Mouse (Mus musculus): ENCODE results near the gene Apc2. TPM values are rescaled to one million over a fixed set of nuclear protein-coding genes. Genes with fewer than 3 reads are reported as not detected.

Gene Apc2
- polyA plus RNA-seq, 1 experiment from 2014 or later, result 4.5 TPM

DNA sequence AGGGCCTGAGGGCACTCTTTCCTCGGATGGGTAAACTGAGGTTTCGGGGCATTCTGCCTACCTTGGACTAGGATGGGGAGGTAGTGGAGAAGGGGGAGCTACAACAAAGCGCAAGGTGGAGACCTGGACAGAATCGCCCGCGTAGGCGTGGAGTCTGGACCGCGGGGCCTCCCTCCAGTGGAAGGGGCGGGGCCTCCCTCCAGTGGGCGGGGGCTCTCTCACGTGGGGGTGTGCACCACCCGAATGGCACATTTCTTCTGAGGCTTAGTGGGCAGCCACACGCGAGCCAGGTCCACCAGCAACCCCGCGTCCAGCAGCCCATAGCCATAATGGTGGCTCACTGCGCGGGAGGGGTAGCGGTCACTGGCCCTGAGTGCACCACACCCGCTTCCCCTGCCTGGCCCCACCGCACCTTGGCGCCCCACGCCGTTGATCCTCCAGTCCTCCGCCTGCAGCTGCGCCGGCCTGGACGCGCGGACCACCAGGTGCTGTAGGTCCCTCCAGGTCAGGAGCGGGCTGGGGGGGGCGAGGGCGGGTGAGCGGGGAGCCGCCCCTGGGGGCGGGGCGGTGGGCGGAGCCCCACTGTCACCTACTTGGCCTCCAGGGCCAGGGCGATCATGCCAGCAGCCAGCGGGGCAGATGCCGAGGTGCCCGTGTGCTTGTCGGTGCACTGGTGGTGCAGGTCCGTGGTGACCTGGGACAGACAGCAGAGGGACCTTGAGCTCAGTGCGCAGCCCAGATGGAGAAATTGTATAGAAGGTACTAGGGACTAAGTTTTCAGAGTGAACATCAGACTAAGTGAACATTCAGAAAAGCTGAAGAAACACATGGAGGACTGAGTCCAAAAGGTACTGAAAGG is 27.7 kb downstream of the Apc2 start:
- H3K9me3 ChIP-seq (ENCODE audit: control insufficient read depth, low read length), result no peaks in the 10 kb centered on the region
- WGBS, result 2% methylated on average over 46 of the region's 46 CpGs
- H3K4me2 ChIP-seq (ENCODE audit: low read depth, severe bottlenecking), result peak overlapping the region; percentile 89
- H3K9ac ChIP-seq (ENCODE audit: low read length), result peak overlapping the region; percentile 4
- no peaks in the 10 kb centered on the region; the same call in 1 of the 2 replicates for H3K36me3 ChIP-seq (ENCODE audit: control insufficient read depth, insufficient read depth, low read length)
- DNase-seq (ENCODE audit: low spot score) (peak; percentile 67), ATAC-seq (ENCODE audit: insufficient number of reproducible peaks, low FRiP score, low TSS enrichment, low read depth) (peak; percentile 28; the same call in 1 of the 2 replicates)
- no peaks in the 10 kb centered on the region; the same call in 1 of the 2 replicates for H3K27me3 ChIP-seq (ENCODE audit: control insufficient read depth, insufficient read depth, low read length)
- no peak overlapping the region for H3K27ac ChIP-seq (replicated peaks; ENCODE audit: low read depth, low read length)
- H3K4me3 ChIP-seq (ENCODE audit: low read depth, low read length), result peak overlapping the region; percentile 51
- H3K4me1 ChIP-seq (ENCODE audit: control insufficient read depth, insufficient read depth, low read length), result peaks cover 13% of the 10 kb centered on the region

DNA sequence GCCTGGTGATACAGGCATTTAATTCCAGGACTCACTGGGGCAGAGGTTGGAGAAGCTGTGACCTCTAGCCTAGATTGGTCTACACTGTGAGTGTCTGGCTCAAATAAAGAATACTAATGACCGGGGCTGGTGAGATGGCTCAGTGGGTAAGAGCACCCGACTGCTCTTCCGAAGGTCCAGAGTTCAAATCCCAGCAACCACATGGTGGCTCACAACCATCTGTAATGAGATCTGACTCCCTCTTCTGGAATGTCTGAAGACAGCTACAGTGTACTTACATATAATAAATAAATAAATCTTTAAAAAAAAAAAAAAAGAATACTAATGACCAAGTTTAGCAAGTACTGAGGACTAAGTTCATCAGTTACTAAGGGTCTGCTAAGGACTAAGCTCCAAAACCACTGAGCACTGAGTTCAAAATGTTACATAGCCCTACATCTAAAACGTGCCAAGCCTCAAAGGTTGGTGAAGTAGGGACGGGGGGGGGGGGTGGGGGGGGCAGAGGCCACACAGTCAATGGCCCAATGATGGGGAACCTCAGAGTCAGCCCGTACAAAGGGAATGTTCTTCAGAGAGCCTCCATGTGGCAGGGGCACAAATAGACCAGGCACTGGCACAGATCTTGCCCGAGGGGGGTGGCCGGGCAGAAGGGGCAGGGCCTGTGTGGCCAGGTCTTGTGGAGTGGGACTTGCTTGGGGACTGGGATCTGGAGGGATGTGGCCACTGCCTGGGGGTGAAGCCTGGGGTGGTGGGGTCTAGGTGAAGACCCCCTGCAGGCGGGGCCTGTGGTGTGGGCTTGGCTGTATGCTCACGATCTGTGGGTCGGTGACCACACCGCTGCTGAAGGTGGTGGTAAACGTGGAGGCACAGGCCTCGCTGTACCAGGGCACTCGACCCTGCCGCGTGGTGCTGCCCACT is 28.6 kb downstream of the Apc2 start:
- no peaks in the 10 kb centered on the region for H3K36me3 ChIP-seq (ENCODE audit: control insufficient read depth, insufficient read depth, low read length)
- no peaks in the 10 kb centered on the region; the same call in 1 of the 2 replicates for H3K27me3 ChIP-seq (ENCODE audit: control insufficient read depth, insufficient read depth, low read length)
- ATAC-seq (ENCODE audit: insufficient number of reproducible peaks, low FRiP score, low TSS enrichment, low read depth), result no peak
- no peaks in the 10 kb centered on the region for H3K9me3 ChIP-seq (ENCODE audit: control insufficient read depth, low read length)
- peak overlapping the region; percentile 51 for H3K4me3 ChIP-seq (ENCODE audit: low read depth, low read length)
- DNase-seq (ENCODE audit: low spot score), result no peak
- peaks cover 14% of the 10 kb centered on the region for H3K4me1 ChIP-seq (ENCODE audit: control insufficient read depth, insufficient read depth, low read length)
- 76% methylated on average over 17 of the region's 17 CpGs for WGBS
- H3K9ac ChIP-seq (ENCODE audit: low read length), result no peak overlapping the region
- peak overlapping the region; percentile 89 for H3K4me2 ChIP-seq (ENCODE audit: low read depth, severe bottlenecking)
- no peak overlapping the region for H3K27ac ChIP-seq (replicated peaks; ENCODE audit: low read depth, low read length)

DNA sequence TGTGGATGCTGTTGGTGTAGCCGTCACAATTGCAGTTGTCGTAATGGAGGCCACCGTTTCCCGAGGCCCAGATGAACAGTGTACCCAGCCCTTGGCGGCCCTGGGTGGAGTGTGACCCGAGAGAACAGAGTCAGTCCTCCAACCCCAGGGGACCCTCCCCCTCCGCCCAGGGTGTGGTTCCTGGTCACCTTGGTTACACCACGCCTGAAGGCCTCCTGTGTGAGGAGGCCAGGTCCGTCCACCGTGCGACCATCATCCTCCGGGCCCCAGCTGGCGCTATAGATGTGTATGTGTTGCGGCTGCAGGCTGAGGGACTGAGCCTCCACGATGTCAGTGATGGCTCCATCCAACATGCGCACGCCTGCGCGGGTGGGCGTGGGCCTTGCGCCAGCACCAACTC is 29.3 kb downstream of the Apc2 start:
- WGBS, result 81% methylated on average over 21 of the region's 21 CpGs
- ATAC-seq (ENCODE audit: insufficient number of reproducible peaks, low FRiP score, low TSS enrichment, low read depth) (no peak), DNase-seq (ENCODE audit: low spot score) (no peak)
- Histone ChIP-seq H3K9me3 (ENCODE audit: control insufficient read depth, low read length) (no peaks in the 10 kb centered on the region), H3K4me3 (ENCODE audit: low read depth, low read length) (no peak overlapping the region), H3K4me1 (ENCODE audit: control insufficient read depth, insufficient read depth, low read length) (peaks cover 14% of the 10 kb centered on the region), H3K27ac (replicated peaks; ENCODE audit: low read depth, low read length) (no peak overlapping the region), H3K9ac (ENCODE audit: low read length) (no peak overlapping the region), H3K36me3 (ENCODE audit: control insufficient read depth, insufficient read depth, low read length) (no peaks in the 10 kb centered on the region), H3K4me2 (ENCODE audit: low read depth, severe bottlenecking) (no peak overlapping the region), H3K27me3 (ENCODE audit: control insufficient read depth, insufficient read depth, low read length) (no peaks in the 10 kb centered on the region; the same call in 1 of the 2 replicates)

DNA sequence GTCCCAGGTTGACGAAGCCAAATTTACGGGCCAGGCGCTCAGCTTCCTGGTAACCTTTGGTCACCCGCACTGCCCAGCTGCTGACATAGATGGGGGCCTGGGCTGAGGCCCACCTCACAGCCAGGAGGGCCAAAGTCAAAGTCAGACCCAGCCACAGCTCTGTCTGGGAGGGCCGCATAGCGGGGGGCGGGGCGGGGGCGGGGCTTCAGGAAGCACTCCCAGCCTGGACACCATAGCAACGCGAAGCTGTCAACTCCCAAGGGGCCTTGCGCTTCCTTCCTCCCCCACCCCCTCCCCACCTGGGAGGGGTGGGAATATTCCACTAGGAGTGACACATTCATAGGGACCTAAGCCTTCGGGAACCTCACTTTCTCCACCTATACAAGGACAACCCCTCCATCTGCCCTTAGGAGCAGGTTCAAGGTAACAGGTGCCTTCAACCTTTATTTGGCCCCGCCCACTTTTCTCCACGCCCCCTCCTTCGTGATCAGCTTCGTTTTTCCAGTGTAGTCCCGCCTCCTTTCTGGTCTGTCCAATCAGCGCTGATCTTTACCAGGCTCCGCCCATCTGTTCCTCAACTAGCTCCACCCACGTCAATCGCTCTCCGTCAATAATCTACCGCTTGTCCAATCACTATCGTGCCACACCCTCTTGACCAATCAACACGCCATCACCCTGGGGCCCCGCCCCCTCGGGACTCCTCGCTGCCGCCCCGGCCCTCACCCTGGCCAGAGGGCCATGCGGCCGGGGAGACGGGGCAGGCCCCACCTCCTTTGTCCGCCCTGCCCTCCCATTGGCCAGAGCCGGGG is 33.7 kb downstream of the Apc2 start, which contains the start of the genes Pcsk4 and Reep6:
TSS of gene Pcsk4 (minus strand) at position 226 of the 809 bp plus-strand sequence.
TSS of gene Reep6 (plus strand) at position 681 of the 809 bp plus-strand sequence.
- H3K9me3 ChIP-seq (ENCODE audit: control insufficient read depth, low read length), result no peaks in the 10 kb centered on the region
- WGBS, result 5% methylated on average over 36 of the region's 36 CpGs
- H3K36me3 ChIP-seq (ENCODE audit: control insufficient read depth, insufficient read depth, low read length), result no peaks in the 10 kb centered on the region
- peak within 1 kb of the TSS; percentile 88 for H3K4me2 ChIP-seq (ENCODE audit: low read depth, severe bottlenecking)
- peak within 1 kb of the TSS; percentile 50; the same call in 1 of the 2 replicates for H3K9ac ChIP-seq (ENCODE audit: low read length)
- H3K27me3 ChIP-seq (ENCODE audit: control insufficient read depth, insufficient read depth, low read length), result peaks cover 3% of the 10 kb centered on the region; the same call in 1 of the 2 replicates
- no peak within 1 kb of the TSS for H3K27ac ChIP-seq (replicated peaks; ENCODE audit: low read depth, low read length)
- DNase-seq (ENCODE audit: low spot score) (peak; percentile 95), ATAC-seq (ENCODE audit: insufficient number of reproducible peaks, low FRiP score, low TSS enrichment, low read depth) (peak; percentile 90)
- H3K4me1 ChIP-seq (ENCODE audit: control insufficient read depth, insufficient read depth, low read length), result peaks cover 13% of the 10 kb centered on the region
- peak within 1 kb of the TSS; percentile 42 for H3K4me3 ChIP-seq (ENCODE audit: low read depth, low read length)

DNA sequence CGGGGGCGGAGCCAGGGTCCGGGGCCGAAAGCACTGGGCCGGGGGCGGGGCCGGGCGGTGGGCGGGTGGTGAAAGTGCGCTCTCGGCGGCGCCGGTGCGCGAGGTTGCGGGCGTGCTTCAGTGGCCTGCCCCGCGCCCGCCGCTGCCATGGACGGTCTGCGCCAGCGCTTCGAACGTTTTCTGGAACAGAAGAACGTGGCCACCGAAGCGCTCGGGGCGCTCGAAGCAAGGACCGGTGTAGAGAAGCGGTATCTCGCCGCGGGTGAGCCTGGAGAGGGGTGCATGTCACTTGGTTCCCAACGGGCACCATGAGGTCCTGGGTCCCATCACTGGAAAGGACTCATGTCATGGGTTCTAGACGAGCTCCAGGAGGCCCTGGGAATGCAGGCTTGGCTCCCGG is 34.3 kb downstream of the Apc2 start:
- 1% methylated on average over 39 of the region's 41 CpGs for WGBS
- no peak overlapping the region for H3K27ac ChIP-seq (replicated peaks; ENCODE audit: low read depth, low read length)
- peak overlapping the region; percentile 50; the same call in 1 of the 2 replicates for H3K9ac ChIP-seq (ENCODE audit: low read length)
- H3K9me3 ChIP-seq (ENCODE audit: control insufficient read depth, low read length), result no peaks in the 10 kb centered on the region
- H3K27me3 ChIP-seq (ENCODE audit: control insufficient read depth, insufficient read depth, low read length), result peaks cover 3% of the 10 kb centered on the region; the same call in 1 of the 2 replicates
- no peak for DNase-seq (ENCODE audit: low spot score)
- ATAC-seq (ENCODE audit: insufficient number of reproducible peaks, low FRiP score, low TSS enrichment, low read depth), result no peak
- H3K4me1 ChIP-seq (ENCODE audit: control insufficient read depth, insufficient read depth, low read length), result peaks cover 13% of the 10 kb centered on the region
- H3K4me3 ChIP-seq (ENCODE audit: low read depth, low read length), result peak overlapping the region; percentile 42
- no peaks in the 10 kb centered on the region for H3K36me3 ChIP-seq (ENCODE audit: control insufficient read depth, insufficient read depth, low read length)
- peak overlapping the region; percentile 88 for H3K4me2 ChIP-seq (ENCODE audit: low read depth, severe bottlenecking)

DNA sequence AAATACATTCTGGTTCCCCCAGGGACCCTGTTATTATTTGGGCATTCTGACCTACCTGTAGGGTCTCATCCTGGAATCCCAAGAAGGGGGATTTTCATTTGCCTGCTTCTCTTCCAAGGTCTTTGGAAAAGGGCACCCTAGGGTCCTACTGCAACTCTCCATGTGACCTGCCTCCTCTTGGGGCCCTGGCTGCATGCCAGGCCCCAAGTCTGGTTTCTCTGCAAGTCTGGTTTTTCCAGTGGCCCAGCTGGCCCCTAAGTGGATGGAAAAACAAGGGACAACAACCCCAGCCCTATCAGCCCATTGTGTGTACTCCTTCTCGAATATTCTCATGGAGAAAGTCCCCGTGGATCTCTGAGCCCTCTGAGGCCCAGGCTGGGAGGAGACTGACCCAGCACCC is 35.1 kb downstream of the Apc2 start:
- Histone ChIP-seq H3K36me3 (ENCODE audit: control insufficient read depth, insufficient read depth, low read length) (no peaks in the 10 kb centered on the region), H3K9me3 (ENCODE audit: control insufficient read depth, low read length) (no peaks in the 10 kb centered on the region), H3K27me3 (ENCODE audit: control insufficient read depth, insufficient read depth, low read length) (peaks cover 3% of the 10 kb centered on the region; the same call in 1 of the 2 replicates), H3K27ac (replicated peaks; ENCODE audit: low read depth, low read length) (no peak overlapping the region), H3K4me3 (ENCODE audit: low read depth, low read length) (no peak overlapping the region; the same call in 1 of the 2 replicates), H3K4me2 (ENCODE audit: low read depth, severe bottlenecking) (no peak overlapping the region; the same call in 1 of the 2 replicates), H3K9ac (ENCODE audit: low read length) (0 out of 2 replicates have a peak overlapping the region, but pooled peaks have one; percentile 50), H3K4me1 (ENCODE audit: control insufficient read depth, insufficient read depth, low read length) (peaks cover 13% of the 10 kb centered on the region)
- 77% methylated on average over 2 of the region's 2 CpGs for WGBS
- DNase-seq (ENCODE audit: low spot score) (no peak), ATAC-seq (ENCODE audit: insufficient number of reproducible peaks, low FRiP score, low TSS enrichment, low read depth) (no peak)

DNA sequence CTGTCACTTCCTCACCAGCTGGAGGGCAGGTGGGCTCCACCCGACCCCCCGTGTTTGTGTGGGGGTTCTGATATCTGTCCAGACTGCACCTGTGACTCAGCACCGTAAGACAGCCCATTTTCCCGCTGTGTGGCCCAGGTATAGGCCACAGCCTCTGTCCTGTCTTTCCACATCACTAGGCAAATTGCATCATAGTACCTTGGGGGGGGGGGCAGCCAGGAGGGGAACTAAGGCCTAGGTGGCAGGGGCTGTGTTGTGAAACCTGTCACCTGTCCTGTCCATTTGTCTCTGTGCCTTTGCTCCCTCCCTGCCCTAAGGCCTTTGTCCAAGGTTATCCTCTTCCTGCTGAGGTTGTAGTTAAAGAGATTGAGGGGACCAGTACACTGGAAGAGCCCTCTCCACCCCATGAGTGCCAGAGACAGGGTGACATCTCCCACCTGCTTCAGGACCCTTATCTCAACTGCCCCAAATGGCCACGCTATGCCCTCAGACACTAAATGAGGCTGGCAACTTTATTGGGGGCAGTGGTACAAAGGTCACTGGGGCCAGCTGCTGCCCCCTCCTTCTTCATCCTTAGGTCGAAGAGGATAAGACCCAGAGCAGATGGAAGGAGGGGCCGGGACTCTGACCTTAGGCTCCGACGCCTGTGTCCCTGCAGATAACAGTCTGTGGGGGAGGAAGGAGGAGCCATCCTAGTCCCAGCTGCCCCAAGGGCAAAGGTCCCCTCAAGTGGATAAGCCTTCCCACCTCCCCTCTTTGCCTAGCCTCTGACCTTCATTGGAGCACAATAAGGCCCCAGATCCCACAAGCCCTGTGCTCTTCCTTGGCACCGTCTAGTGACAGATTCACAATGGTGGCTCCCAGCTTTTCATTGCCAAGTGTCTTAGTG is 36.1 kb downstream of the Apc2 start:
- Histone ChIP-seq H3K9me3 (ENCODE audit: control insufficient read depth, low read length) (no peaks in the 10 kb centered on the region), H3K4me1 (ENCODE audit: control insufficient read depth, insufficient read depth, low read length) (peaks cover 13% of the 10 kb centered on the region), H3K9ac (ENCODE audit: low read length) (no peak overlapping the region), H3K27ac (replicated peaks; ENCODE audit: low read depth, low read length) (no peak overlapping the region), H3K4me2 (ENCODE audit: low read depth, severe bottlenecking) (no peak overlapping the region; the same call in 1 of the 2 replicates), H3K4me3 (ENCODE audit: low read depth, low read length) (no peak overlapping the region), H3K36me3 (ENCODE audit: control insufficient read depth, insufficient read depth, low read length) (no peaks in the 10 kb centered on the region), H3K27me3 (ENCODE audit: control insufficient read depth, insufficient read depth, low read length) (peaks cover 3% of the 10 kb centered on the region; the same call in 1 of the 2 replicates)
- ATAC-seq (ENCODE audit: insufficient number of reproducible peaks, low FRiP score, low TSS enrichment, low read depth), result no peak
- DNase-seq (ENCODE audit: low spot score), result no peak
- WGBS, result 53% methylated on average over 10 of the region's 10 CpGs

Data from limb, embryonic 11.5 days (tissue).